Mouse (Mus musculus): ENCODE measurements around the gene Klf2.

DNA sequence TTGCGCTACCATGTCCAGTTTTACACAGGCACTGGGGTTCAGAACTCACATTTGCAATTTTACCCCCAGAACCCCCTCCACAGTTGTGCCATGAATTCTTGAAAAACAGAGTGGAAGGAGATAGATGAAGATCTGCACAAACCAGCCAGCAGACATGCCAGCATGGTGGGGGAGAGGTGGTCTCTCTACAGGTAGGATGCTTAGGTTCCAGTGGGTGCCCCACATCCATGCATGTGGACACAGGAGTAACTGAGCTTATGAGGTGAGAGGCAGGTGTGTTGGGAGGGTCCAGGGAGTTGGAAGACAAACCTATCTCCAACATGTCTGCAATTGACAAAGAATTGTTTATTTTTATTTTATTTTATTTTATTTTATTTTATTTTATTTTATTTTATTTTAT, 19.9 kb upstream of the Klf2 start:
- no peak for TF ChIP-seq CTCF (conservative IDR thresholded peaks at IDR 0.05; ENCODE audit: insufficient read depth, insufficient read length, low read depth, low read length)
- no peak for TF ChIP-seq POLR2A (IDR thresholded peaks at IDR 0.05; ENCODE audit: low read depth, low read length)

Data from kidney, adult 2 months (tissue).